In genomic region chr2:170349784-170350183, GRCm38 (mm10) we compare ENCODE assay signal across 21 mouse cellular contexts.
DNase-seq lines count a peak whose midpoint lies in the region; ATAC-seq and TF ChIP-seq lines count a peak whose summit lies in the region.
"Had no signal": no experiment of that assay in that cellular context is flagged by ENCODE, and none has a peak within 500 bp of the region (broad histone marks: within the 10 kb centered on the region; RNA-seq: fewer than 3 reads in every experiment).

No protein-coding gene starts in this region.

- H3K27me3 ChIP-seq in embryonic facial prominence, embryonic 13.5 days: no peaks in the 10 kb centered on the region
- no peaks in the 10 kb centered on the region for H3K27me3 ChIP-seq in embryonic facial prominence, embryonic 10.5 days (replicated peaks; ENCODE audit: low read depth, poor library complexity, severe bottlenecking)
- no peaks in the 10 kb centered on the region for H3K27me3 ChIP-seq in lung, postnatal 0 days (replicated peaks; ENCODE audit: insufficient read depth, low read length)
- H3K27me3 ChIP-seq in splenic B cell, adult 2 months (ENCODE audit: control insufficient read depth, insufficient read depth, low read length, poor library complexity, severe bottlenecking): no peaks in the 10 kb centered on the region
- H3K27me3 ChIP-seq: kidney, embryonic 15.5 days; neural tube, embryonic 13.5 days had no signal

- H3K9ac ChIP-seq in embryonic facial prominence, embryonic 13.5 days: no peak overlapping the region
- no peak overlapping the region for H3K9ac ChIP-seq in lung, postnatal 0 days (replicated peaks; ENCODE audit: low read depth)
- H3K9ac ChIP-seq: kidney, embryonic 15.5 days; neural tube, embryonic 13.5 days had no signal

- H3K4me3 ChIP-seq in embryonic facial prominence, embryonic 13.5 days: no peak overlapping the region
- no peak overlapping the region for H3K4me3 ChIP-seq in embryonic facial prominence, embryonic 10.5 days
- no peak overlapping the region for H3K4me3 ChIP-seq in lung, postnatal 0 days (ENCODE audit: low read depth, low read length)
- H3K4me3 ChIP-seq: erythroblast, embryonic 14.5 days; kidney, embryonic 15.5 days; midbrain, embryonic 10.5 days; neural tube, embryonic 13.5 days had no signal

- no peaks in the 10 kb centered on the region for H3K36me3 ChIP-seq in embryonic facial prominence, embryonic 13.5 days
- H3K36me3 ChIP-seq in embryonic facial prominence, embryonic 10.5 days (replicated peaks): no peaks in the 10 kb centered on the region
- no peaks in the 10 kb centered on the region for H3K36me3 ChIP-seq in lung, postnatal 0 days (ENCODE audit: insufficient read depth, low read length)
- no peaks in the 10 kb centered on the region for H3K36me3 ChIP-seq in splenic B cell, adult 2 months (ENCODE audit: control insufficient read depth, insufficient read depth, low read length, poor library complexity, severe bottlenecking)
- H3K36me3 ChIP-seq: kidney, embryonic 15.5 days; midbrain, embryonic 10.5 days; neural tube, embryonic 13.5 days had no signal

- intact Hi-C loops in heart, postnatal 10 days (cut with DNase I): no loop called here

- no peak for DNase-seq in embryonic facial prominence, embryonic 10.5 days (ENCODE audit: low spot score)
- DNase-seq in lung, postnatal 0 days (ENCODE audit: low spot score): peak; percentile 76
- DNase-seq in lung, postnatal 25 days (ENCODE audit: low spot score): no peak
- DNase-seq in WW6 (ENCODE audit: low read depth, low spot score): peak; percentile 50
- peak; percentile 43 for DNase-seq in splenic B cell, adult 2 months (ENCODE audit: low read depth, low spot score)
- no peak for DNase-seq in adrenal gland, postnatal 36 days
- no peak for DNase-seq in heart, postnatal 10 days
- DNase-seq: adrenal gland, postnatal 14 days; cerebellum, postnatal 10 days; heart, postnatal 36 days; layer of hippocampus, postnatal 36 days; lung, adult 18-20 months; right cerebral cortex, postnatal 14 days had no signal

- TF ChIP-seq CTCF in lung, postnatal 0 days (IDR thresholded peaks at IDR 0.05): no peak

- 70% methylated on average over 5 of the region's 5 CpGs for WGBS in embryonic facial prominence, embryonic 13.5 days
- 84% methylated on average over 5 of the region's 5 CpGs for WGBS in embryonic facial prominence, embryonic 10.5 days
- WGBS in lung, postnatal 0 days: 31% methylated on average over 5 of the region's 5 CpGs

- no peak overlapping the region for H3K4me2 ChIP-seq in embryonic facial prominence, embryonic 13.5 days
- H3K4me2 ChIP-seq in lung, postnatal 0 days (replicated peaks; ENCODE audit: low read depth, low read length): no peak overlapping the region
- H3K4me2 ChIP-seq: heart, embryonic 11.5 days; kidney, embryonic 15.5 days; neural tube, embryonic 13.5 days had no signal

- 0 out of 2 replicates have a peak overlapping the region, but pooled peaks have one; percentile 28 for H3K27ac ChIP-seq in embryonic facial prominence, embryonic 13.5 days
- H3K27ac ChIP-seq in embryonic facial prominence, embryonic 10.5 days (replicated peaks): no peak overlapping the region
- no peak overlapping the region for H3K27ac ChIP-seq in lung, postnatal 0 days (ENCODE audit: low read length)
- H3K27ac ChIP-seq: kidney, embryonic 15.5 days; neural tube, embryonic 13.5 days had no signal

- no peak for TF ChIP-seq EP300 in lung, postnatal 0 days (IDR thresholded peaks at IDR 0.05)

- H3K4me1 ChIP-seq in embryonic facial prominence, embryonic 13.5 days: peaks cover 29% of the 10 kb centered on the region
- peaks cover 38% of the 10 kb centered on the region for H3K4me1 ChIP-seq in embryonic facial prominence, embryonic 10.5 days
- H3K4me1 ChIP-seq in lung, postnatal 0 days (ENCODE audit: insufficient read depth, low read depth, low read length): peaks cover 18% of the 10 kb centered on the region

- no peak for ATAC-seq in embryonic facial prominence, embryonic 13.5 days (ENCODE audit: insufficient number of reproducible peaks, insufficient read depth, low FRiP score, low TSS enrichment, low read depth)
- peak; percentile 72 for ATAC-seq in lung, postnatal 0 days
- ATAC-seq: forebrain, embryonic 14.5 days; hindbrain, embryonic 16.5 days had no signal

- no peaks in the 10 kb centered on the region for H3K9me3 ChIP-seq in embryonic facial prominence, embryonic 13.5 days
- no peaks in the 10 kb centered on the region for H3K9me3 ChIP-seq in embryonic facial prominence, embryonic 10.5 days
- no peaks in the 10 kb centered on the region for H3K9me3 ChIP-seq in lung, postnatal 0 days (ENCODE audit: low read length)
- H3K9me3 ChIP-seq: kidney, embryonic 15.5 days; midbrain, embryonic 10.5 days; neural tube, embryonic 13.5 days had no signal

Comparison
In these comparisons a context has a peak if more than half of its experiments do, and no peak if none do; other contexts are left out.
1. DNase-seq: peak in lung, postnatal 0 days (single experiment), WW6 (single experiment) and splenic B cell, adult 2 months (single experiment); none in embryonic facial prominence, embryonic 10.5 days (single experiment), lung, postnatal 25 days (single experiment), adrenal gland, postnatal 36 days (0 of 2) and heart, postnatal 10 days (0 of 2).